Mouse (Mus musculus): ENCODE results near the gene Adcy1. TPM values are rescaled to one million over a fixed set of nuclear protein-coding genes. Genes with fewer than 3 reads are reported as not detected.

Gene Adcy1
- polyA plus RNA-seq, 1 experiment from 2014 or later, result 9.9 TPM

DNA sequence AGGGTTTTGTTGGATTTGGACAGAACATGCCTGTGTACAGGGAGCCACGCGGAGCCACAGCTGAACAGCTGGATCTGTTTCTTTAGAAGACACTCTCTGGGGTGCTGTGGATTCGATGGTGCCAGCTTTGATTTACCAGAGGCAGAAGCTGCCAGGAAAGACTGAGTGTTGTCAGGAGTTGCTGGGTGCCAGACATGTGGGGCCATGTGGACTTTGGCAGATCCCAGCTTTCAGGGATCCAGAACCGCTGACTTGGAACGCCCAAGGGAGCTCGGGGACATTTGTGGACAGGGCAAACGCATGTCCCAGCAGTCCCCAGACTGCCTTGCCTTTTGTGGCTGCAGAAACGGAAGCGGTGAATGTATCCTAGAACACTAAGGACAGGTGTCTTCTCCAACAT is 72.5 kb downstream of the Adcy1 start:
- no peak overlapping the region for H3K4me3 ChIP-seq (replicated peaks; ENCODE audit: low read depth, low read length)
- ATAC-seq (ENCODE audit: low FRiP score, low TSS enrichment) (no peak), DNase-seq (no peak)
- H3K27ac ChIP-seq (replicated peaks; ENCODE audit: low read depth, low read length), result no peak overlapping the region
- no peaks in the 10 kb centered on the region for H3K9me3 ChIP-seq (ENCODE audit: control insufficient read depth, low read length)
- H3K4me1 ChIP-seq (ENCODE audit: control insufficient read depth, insufficient read depth, low read length), result no peaks in the 10 kb centered on the region
- H3K4me2 ChIP-seq (ENCODE audit: low read length), result no peak overlapping the region
- H3K27me3 ChIP-seq (ENCODE audit: control insufficient read depth, insufficient read depth, low read length), result no peaks in the 10 kb centered on the region
- WGBS, result 80% methylated on average over 9 of the region's 9 CpGs
- H3K9ac ChIP-seq (replicated peaks; ENCODE audit: low read length), result no peak overlapping the region
- 0 out of 2 replicates have a peak, but pooled peaks cover 3% of the 10 kb centered on the region for H3K36me3 ChIP-seq (ENCODE audit: control insufficient read depth, insufficient read depth, low read length)

- 0 out of 2 replicates have a peak, but pooled peaks cover 3% of the 10 kb centered on the region for H3K36me3 ChIP-seq (ENCODE audit: control insufficient read depth, insufficient read depth, low read length)
- no peak overlapping the region for H3K4me3 ChIP-seq (replicated peaks; ENCODE audit: low read depth, low read length)
- ATAC-seq (ENCODE audit: low FRiP score, low TSS enrichment) (no peak), DNase-seq (no peak)
- H3K4me1 ChIP-seq (ENCODE audit: control insufficient read depth, insufficient read depth, low read length), result no peaks in the 10 kb centered on the region
- no peak overlapping the region for H3K9ac ChIP-seq (replicated peaks; ENCODE audit: low read length)
- H3K27ac ChIP-seq (replicated peaks; ENCODE audit: low read depth, low read length), result no peak overlapping the region
- no peak overlapping the region for H3K4me2 ChIP-seq (ENCODE audit: low read length)
- 95% methylated on average over 5 of the region's 5 CpGs for WGBS
- H3K27me3 ChIP-seq (ENCODE audit: control insufficient read depth, insufficient read depth, low read length), result no peaks in the 10 kb centered on the region
- no peaks in the 10 kb centered on the region for H3K9me3 ChIP-seq (ENCODE audit: control insufficient read depth, low read length)
Measured at GRCm38 (mm10) chr11:7136246-7136855, 73.1 kb downstream of the Adcy1 start.

GRCm38 (mm10) chr11:7138370-7138769 is 75.1 kb downstream of the Adcy1 start:
- no peak overlapping the region for H3K4me3 ChIP-seq (replicated peaks; ENCODE audit: low read depth, low read length)
- 92% methylated on average over 8 of the region's 8 CpGs for WGBS
- DNase-seq, result no peak
- no peak for ATAC-seq (ENCODE audit: low FRiP score, low TSS enrichment)
- no peaks in the 10 kb centered on the region for H3K9me3 ChIP-seq (ENCODE audit: control insufficient read depth, low read length)
- 0 out of 2 replicates have a peak, but pooled peaks cover 3% of the 10 kb centered on the region for H3K36me3 ChIP-seq (ENCODE audit: control insufficient read depth, insufficient read depth, low read length)
- H3K27me3 ChIP-seq (ENCODE audit: control insufficient read depth, insufficient read depth, low read length), result no peaks in the 10 kb centered on the region
- no peak overlapping the region for H3K4me2 ChIP-seq (ENCODE audit: low read length)
- no peak overlapping the region for H3K9ac ChIP-seq (replicated peaks; ENCODE audit: low read length)
- no peaks in the 10 kb centered on the region for H3K4me1 ChIP-seq (ENCODE audit: control insufficient read depth, insufficient read depth, low read length)
- no peak overlapping the region for H3K27ac ChIP-seq (replicated peaks; ENCODE audit: low read depth, low read length)

DNA sequence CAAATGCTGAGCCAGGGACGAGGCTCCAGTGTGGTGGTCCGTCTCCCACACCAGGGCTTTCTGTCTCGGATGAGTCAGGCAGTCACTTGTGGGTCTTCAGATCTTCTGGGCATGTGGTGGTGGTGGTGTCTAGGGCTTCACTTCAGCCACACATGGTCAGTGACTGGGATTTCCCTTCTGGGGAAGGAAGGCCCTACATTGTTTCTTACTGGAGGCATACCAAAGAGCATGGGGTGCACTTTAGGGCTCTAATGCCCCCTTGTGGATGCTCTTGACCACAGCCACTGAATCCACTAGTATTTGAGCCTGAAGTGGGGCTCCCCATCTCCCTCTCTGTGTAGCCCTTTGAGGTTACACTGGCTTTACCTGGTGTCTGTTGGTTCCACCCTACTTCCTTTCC is 77.2 kb downstream of the Adcy1 start:
- Histone ChIP-seq H3K27me3 (ENCODE audit: control insufficient read depth, insufficient read depth, low read length) (no peaks in the 10 kb centered on the region), H3K27ac (replicated peaks; ENCODE audit: low read depth, low read length) (no peak overlapping the region), H3K9ac (replicated peaks; ENCODE audit: low read length) (no peak overlapping the region), H3K36me3 (ENCODE audit: control insufficient read depth, insufficient read depth, low read length) (0 out of 2 replicates have a peak, but pooled peaks cover 5% of the 10 kb centered on the region), H3K4me1 (ENCODE audit: control insufficient read depth, insufficient read depth, low read length) (no peaks in the 10 kb centered on the region), H3K4me2 (ENCODE audit: low read length) (no peak overlapping the region), H3K9me3 (ENCODE audit: control insufficient read depth, low read length) (no peaks in the 10 kb centered on the region), H3K4me3 (replicated peaks; ENCODE audit: low read depth, low read length) (no peak overlapping the region)
- 90% methylated on average over 3 of the region's 3 CpGs for WGBS
- ATAC-seq (ENCODE audit: low FRiP score, low TSS enrichment) (no peak), DNase-seq (peak; percentile 70)

DNA sequence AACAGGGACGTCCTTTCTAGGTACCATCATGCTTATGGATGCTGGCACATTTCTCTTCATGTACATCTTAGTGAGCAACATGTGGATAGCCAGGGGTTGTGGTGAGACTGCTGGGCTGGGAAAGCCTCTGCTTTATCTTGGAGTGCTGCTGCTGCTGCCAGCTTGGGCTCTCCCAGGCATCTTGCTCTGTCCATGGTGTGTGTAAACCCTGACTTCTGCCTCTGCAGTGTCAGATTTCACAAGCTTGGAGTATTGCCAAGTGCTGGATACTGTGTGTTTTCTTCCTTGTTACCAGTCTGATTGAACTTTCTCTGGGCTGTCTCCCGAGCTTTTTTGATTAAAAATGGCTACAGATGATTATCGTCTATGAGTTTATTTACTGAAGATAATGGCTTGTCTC is 79.4 kb downstream of the Adcy1 start:
- Histone ChIP-seq H3K27me3 (ENCODE audit: control insufficient read depth, insufficient read depth, low read length) (no peaks in the 10 kb centered on the region), H3K27ac (replicated peaks; ENCODE audit: low read depth, low read length) (no peak overlapping the region), H3K36me3 (ENCODE audit: control insufficient read depth, insufficient read depth, low read length) (peaks cover 5% of the 10 kb centered on the region; the same call in 1 of the 2 replicates), H3K9me3 (ENCODE audit: control insufficient read depth, low read length) (no peaks in the 10 kb centered on the region), H3K4me3 (replicated peaks; ENCODE audit: low read depth, low read length) (no peak overlapping the region), H3K9ac (replicated peaks; ENCODE audit: low read length) (no peak overlapping the region), H3K4me1 (ENCODE audit: control insufficient read depth, insufficient read depth, low read length) (no peaks in the 10 kb centered on the region), H3K4me2 (ENCODE audit: low read length) (no peak overlapping the region)
- peak; percentile 62 for DNase-seq
- no peak for ATAC-seq (ENCODE audit: low FRiP score, low TSS enrichment)
- WGBS, result 65% methylated on average over 3 of the region's 3 CpGs

DNA sequence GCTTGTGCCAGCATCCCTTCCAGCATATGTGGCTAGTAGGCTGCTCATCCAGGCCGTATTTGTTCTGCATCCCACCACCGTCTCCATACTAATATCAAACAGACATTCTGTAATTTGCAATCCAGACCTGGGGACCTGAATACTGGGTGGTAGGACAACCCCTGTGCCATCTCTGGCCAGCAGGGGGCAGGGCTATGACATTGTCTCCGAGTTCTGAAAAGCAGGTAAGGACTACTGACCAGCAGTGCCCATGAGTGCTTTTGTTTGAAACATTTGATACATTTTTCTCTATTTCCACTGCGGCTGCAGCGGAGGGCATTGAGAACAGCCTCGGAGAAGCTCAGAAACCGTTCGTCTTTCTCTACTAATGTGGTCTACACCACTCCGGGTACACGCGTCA is 81.1 kb downstream of the Adcy1 start:
- peak; percentile 8 for DNase-seq
- Histone ChIP-seq H3K4me3 (replicated peaks; ENCODE audit: low read depth, low read length) (no peak overlapping the region), H3K4me1 (ENCODE audit: control insufficient read depth, insufficient read depth, low read length) (no peaks in the 10 kb centered on the region), H3K36me3 (ENCODE audit: control insufficient read depth, insufficient read depth, low read length) (peaks cover 3% of the 10 kb centered on the region; the same call in 1 of the 2 replicates), H3K4me2 (ENCODE audit: low read length) (no peak overlapping the region), H3K27ac (replicated peaks; ENCODE audit: low read depth, low read length) (no peak overlapping the region), H3K9ac (replicated peaks; ENCODE audit: low read length) (no peak overlapping the region), H3K27me3 (ENCODE audit: control insufficient read depth, insufficient read depth, low read length) (no peaks in the 10 kb centered on the region), H3K9me3 (ENCODE audit: control insufficient read depth, low read length) (no peaks in the 10 kb centered on the region)
- ATAC-seq (ENCODE audit: low FRiP score, low TSS enrichment), result no peak
- WGBS, result 91% methylated on average over 11 of the region's 11 CpGs

DNA sequence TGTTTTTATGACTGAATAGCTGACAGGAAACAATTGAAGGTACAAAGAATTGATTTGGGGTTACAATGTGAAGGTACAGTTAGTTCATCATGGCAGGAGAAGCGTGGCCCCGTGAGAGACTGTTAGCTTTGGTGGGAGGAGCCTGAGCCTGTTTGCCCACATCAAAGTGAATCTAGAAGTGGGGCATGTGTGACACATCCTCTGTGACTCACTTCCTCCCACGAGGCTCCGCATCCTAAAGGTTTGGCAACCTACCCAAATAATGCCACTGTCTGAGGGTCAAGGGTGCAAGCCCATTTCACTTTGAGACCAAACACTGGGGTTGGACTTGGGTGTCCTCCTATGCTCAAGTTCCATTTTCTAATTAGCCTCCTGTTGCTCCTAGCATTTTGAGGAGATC is 81.9 kb downstream of the Adcy1 start:
- H3K27me3 ChIP-seq (ENCODE audit: control insufficient read depth, insufficient read depth, low read length), result no peaks in the 10 kb centered on the region
- H3K4me2 ChIP-seq (ENCODE audit: low read length), result no peak overlapping the region
- no peaks in the 10 kb centered on the region for H3K9me3 ChIP-seq (ENCODE audit: control insufficient read depth, low read length)
- ATAC-seq (ENCODE audit: low FRiP score, low TSS enrichment) (no peak), DNase-seq (no peak)
- H3K36me3 ChIP-seq (ENCODE audit: control insufficient read depth, insufficient read depth, low read length), result peaks cover 3% of the 10 kb centered on the region; the same call in 1 of the 2 replicates
- H3K4me3 ChIP-seq (replicated peaks; ENCODE audit: low read depth, low read length), result no peak overlapping the region
- 87% methylated on average over 4 of the region's 4 CpGs for WGBS
- H3K4me1 ChIP-seq (ENCODE audit: control insufficient read depth, insufficient read depth, low read length), result no peaks in the 10 kb centered on the region
- no peak overlapping the region for H3K27ac ChIP-seq (replicated peaks; ENCODE audit: low read depth, low read length)
- H3K9ac ChIP-seq (replicated peaks; ENCODE audit: low read length), result no peak overlapping the region

DNA sequence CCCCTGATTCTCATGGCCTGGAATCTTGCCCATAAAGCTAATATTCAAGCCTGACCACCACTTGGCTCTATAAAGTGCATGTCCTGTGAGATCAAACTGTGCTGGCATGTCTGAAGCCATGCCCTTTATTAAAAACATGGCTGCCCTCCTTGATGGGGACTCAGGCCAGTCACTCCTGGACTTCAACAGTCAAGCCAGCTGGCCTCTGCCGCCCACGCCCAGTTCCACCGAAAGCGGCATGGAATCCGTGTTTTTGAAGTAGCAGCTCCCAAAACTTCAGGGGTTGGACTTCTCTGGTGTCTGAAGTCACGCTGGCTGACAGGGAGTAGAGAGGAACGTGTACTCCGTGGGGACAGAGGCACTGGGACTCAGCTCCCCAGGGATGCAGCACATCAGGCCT is 84.2 kb downstream of the Adcy1 start:
- Histone ChIP-seq H3K27me3 (ENCODE audit: control insufficient read depth, insufficient read depth, low read length) (no peaks in the 10 kb centered on the region), H3K9me3 (ENCODE audit: control insufficient read depth, low read length) (no peaks in the 10 kb centered on the region), H3K9ac (replicated peaks; ENCODE audit: low read length) (no peak overlapping the region), H3K4me1 (ENCODE audit: control insufficient read depth, insufficient read depth, low read length) (no peaks in the 10 kb centered on the region), H3K27ac (replicated peaks; ENCODE audit: low read depth, low read length) (no peak overlapping the region), H3K4me2 (ENCODE audit: low read length) (no peak overlapping the region), H3K4me3 (replicated peaks; ENCODE audit: low read depth, low read length) (no peak overlapping the region), H3K36me3 (ENCODE audit: control insufficient read depth, insufficient read depth, low read length) (peaks cover 3% of the 10 kb centered on the region; the same call in 1 of the 2 replicates)
- 89% methylated on average over 8 of the region's 8 CpGs for WGBS
- ATAC-seq (ENCODE audit: low FRiP score, low TSS enrichment) (no peak), DNase-seq (no peak)

- no peak for DNase-seq
- no peak for ATAC-seq (ENCODE audit: low FRiP score, low TSS enrichment)
- Histone ChIP-seq H3K36me3 (ENCODE audit: control insufficient read depth, insufficient read depth, low read length) (peaks cover 3% of the 10 kb centered on the region; the same call in 1 of the 2 replicates), H3K4me3 (replicated peaks; ENCODE audit: low read depth, low read length) (no peak overlapping the region), H3K4me2 (ENCODE audit: low read length) (no peak overlapping the region), H3K27me3 (ENCODE audit: control insufficient read depth, insufficient read depth, low read length) (no peaks in the 10 kb centered on the region), H3K9ac (replicated peaks; ENCODE audit: low read length) (no peak overlapping the region), H3K4me1 (ENCODE audit: control insufficient read depth, insufficient read depth, low read length) (no peaks in the 10 kb centered on the region), H3K9me3 (ENCODE audit: control insufficient read depth, low read length) (no peaks in the 10 kb centered on the region), H3K27ac (replicated peaks; ENCODE audit: low read depth, low read length) (no peak overlapping the region)
- 92% methylated on average over 7 of the region's 7 CpGs for WGBS
Measured at GRCm38 (mm10) chr11:7147945-7148344, 84.7 kb downstream of the Adcy1 start.

Measured in midbrain, embryonic 14.5 days (tissue).